Mouse (Mus musculus): ENCODE measurements around the gene Caln1. TPM values are rescaled to one million over a fixed set of nuclear protein-coding genes. Genes with fewer than 3 reads are reported as not detected.

Gene Caln1
- polyA plus RNA-seq, 1 experiment, result not detected

- TF ChIP-seq GATA1 (IDR thresholded peaks at IDR 0.05; ENCODE audit: low read length), result no peak
Observed at GRCm38 (mm10) chr5:130458076-130458475, 88.8 kb downstream of the Caln1 start.

- no peak for TF ChIP-seq GATA1 (IDR thresholded peaks at IDR 0.05; ENCODE audit: low read length)
Observed at GRCm38 (mm10) chr5:130472209-130472608, 103.0 kb downstream of the Caln1 start.

GRCm38 (mm10) chr5:130474876-130475275, 105.6 kb downstream of the Caln1 start:
- TF ChIP-seq GATA1 (IDR thresholded peaks at IDR 0.05; ENCODE audit: low read length), result no peak

DNA sequence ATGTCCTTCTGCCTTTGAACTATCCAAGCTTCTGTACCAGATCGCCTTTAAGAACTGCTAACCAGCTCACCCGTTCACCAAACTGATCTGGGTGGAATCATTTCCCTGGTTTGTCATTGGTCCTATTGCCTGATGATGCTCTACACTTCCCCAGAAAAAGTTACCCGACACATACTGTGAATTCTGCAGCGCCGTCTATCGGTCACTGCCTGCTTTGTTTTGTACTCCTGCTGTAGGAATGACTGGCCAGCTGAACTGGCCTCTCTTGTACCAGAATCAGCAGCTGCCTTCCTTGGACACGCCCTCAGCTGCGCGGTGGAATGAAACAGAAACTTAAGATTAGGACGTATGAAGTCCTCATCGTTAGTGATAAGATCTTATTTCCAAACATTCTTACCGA, 107.5 kb downstream of the Caln1 start:
- TF ChIP-seq GATA1 (IDR thresholded peaks at IDR 0.05; ENCODE audit: low read length), result no peak

DNA sequence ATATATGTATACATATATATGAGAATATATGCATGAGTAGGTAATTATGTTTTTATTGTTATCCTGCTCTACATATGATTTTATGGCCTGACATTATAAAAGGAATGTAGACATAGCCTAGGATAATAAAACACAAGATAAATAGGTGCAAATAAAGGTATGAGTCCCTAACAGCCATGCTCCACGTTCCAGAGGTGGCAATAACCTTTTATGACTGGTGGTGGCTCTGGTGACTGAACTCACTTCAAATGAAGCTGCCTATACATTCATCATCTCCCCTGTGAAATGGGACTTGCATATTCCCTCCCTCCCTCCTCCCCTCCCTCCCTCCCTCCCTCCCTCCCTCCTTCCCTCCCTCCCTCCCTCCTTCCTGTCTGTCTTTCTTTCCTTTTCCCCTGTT, 111.0 kb downstream of the Caln1 start:
- TF ChIP-seq GATA1 (IDR thresholded peaks at IDR 0.05; ENCODE audit: low read length), result no peak

DNA sequence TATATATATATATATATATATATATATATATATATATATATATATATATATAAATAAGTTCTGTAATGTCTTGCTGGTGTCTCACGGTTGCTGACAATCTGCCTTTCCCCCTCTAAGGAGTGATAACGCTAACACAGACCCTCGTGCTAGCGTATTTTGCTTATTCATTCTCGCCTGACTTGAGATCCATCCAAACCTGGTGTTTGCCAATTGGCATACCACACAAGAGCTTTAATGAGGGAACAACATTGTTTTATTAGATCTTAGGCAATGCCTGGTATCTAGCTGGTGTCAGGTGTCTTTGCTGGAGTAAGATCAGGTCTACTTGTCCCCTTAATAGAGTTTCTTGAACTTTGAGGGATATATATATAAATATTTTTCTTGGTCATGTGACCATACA, 122.2 kb downstream of the Caln1 start:
- TF ChIP-seq GATA1 (IDR thresholded peaks at IDR 0.05; ENCODE audit: low read length), result no peak

DNA sequence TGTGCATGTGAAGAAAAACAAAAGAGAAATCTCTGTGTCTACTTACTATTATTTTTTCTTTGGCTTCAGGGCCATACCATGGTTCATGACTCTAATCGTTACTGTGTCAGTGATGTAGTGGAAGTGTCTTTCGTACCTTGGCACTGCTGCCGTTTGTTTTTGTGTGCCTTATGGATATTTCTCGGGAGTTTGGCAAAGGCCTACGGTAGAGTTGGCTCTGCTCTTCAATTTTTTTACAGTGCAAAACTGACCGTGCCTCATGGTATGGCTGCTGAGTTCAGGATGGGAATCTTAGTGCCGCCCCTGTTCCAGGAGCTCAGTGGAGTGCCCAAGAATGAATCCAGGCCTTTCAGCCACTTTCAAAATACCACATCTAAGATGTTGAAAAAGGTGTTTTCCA, 123.0 kb downstream of the Caln1 start:
- no peak for TF ChIP-seq GATA1 (IDR thresholded peaks at IDR 0.05; ENCODE audit: low read length)

- no peak for TF ChIP-seq GATA1 (IDR thresholded peaks at IDR 0.05; ENCODE audit: low read length)
Observed at GRCm38 (mm10) chr5:130502541-130502940, 133.3 kb downstream of the Caln1 start.

GRCm38 (mm10) chr5:130504891-130505290, 135.6 kb downstream of the Caln1 start:
- TF ChIP-seq GATA1 (IDR thresholded peaks at IDR 0.05; ENCODE audit: low read length), result no peak

DNA sequence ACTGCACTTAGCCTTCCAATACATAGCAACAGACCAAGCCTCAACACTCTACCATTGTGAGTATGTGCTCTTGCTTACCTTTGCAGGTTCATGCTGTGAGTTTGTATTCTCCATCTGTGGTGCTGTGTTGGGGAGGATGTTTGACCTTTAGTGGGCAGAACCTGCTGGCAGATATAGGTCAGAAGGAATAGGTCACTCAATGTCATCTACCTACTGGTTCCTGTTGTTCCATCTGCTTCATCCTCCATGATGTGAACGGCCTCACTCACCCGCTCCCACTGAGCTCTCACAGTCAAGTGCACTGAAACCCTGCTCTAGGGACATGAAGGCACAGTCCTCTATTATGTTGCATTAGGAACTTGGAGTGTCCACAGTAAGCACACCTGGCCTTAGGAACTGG, 141.3 kb downstream of the Caln1 start:
- TF ChIP-seq GATA1 (IDR thresholded peaks at IDR 0.05; ENCODE audit: low read length), result no peak

GRCm38 (mm10) chr5:130515395-130515794, 146.1 kb downstream of the Caln1 start:
- TF ChIP-seq GATA1 (IDR thresholded peaks at IDR 0.05; ENCODE audit: low read length), result no peak

GRCm38 (mm10) chr5:130520527-130520926, 151.3 kb downstream of the Caln1 start:
- no peak for TF ChIP-seq GATA1 (IDR thresholded peaks at IDR 0.05; ENCODE audit: low read length)

- no peak for TF ChIP-seq GATA1 (IDR thresholded peaks at IDR 0.05; ENCODE audit: low read length)
Observed at GRCm38 (mm10) chr5:130527416-130527815, 158.2 kb downstream of the Caln1 start.

DNA sequence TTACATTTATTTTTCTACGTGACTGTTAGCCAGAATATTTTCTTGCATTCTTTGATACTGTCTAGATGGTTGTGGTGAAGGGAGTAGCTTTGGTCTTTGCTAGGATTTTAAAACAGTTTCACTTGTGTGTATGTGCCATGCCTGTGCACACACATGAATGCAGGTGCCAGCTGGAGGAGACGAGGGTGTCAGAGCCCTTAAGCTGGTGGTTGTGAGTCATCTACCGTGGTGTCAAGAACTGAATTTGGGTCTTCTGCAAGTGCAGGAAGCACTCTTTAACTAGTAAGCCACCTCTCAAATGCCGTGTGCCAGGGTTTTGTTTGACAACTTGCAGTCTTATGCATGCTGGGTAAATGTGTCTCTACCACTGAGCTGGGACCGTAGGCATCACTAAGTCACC, 178.2 kb downstream of the Caln1 start:
- TF ChIP-seq GATA1 (IDR thresholded peaks at IDR 0.05; ENCODE audit: low read length), result no peak

DNA sequence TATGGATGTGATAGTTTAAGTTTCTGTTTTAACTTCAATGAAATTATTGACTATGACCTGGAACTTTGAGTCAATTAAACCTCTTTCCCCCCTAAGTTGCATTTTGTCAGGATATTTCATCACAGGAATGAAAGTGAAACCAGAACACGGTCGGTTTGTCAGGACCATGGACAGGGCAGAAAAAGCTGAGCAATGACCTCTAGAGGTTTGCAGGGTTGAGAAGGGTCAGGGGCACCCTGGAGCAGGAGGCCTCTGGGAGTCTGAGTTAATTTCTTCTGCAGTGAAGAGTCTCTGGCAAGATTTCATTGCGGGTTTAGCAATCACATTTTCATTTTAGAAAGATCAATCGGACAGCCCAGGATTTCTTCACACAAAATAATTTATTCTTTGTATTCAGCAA, 184.7 kb downstream of the Caln1 start:
- no peak for TF ChIP-seq GATA1 (IDR thresholded peaks at IDR 0.05; ENCODE audit: low read length)

GRCm38 (mm10) chr5:130563146-130563545, 193.9 kb downstream of the Caln1 start:
- TF ChIP-seq GATA1 (IDR thresholded peaks at IDR 0.05; ENCODE audit: low read length), result no peak

GRCm38 (mm10) chr5:130566002-130566401, 196.7 kb downstream of the Caln1 start:
- no peak for TF ChIP-seq GATA1 (IDR thresholded peaks at IDR 0.05; ENCODE audit: low read length)

- no peak for TF ChIP-seq GATA1 (IDR thresholded peaks at IDR 0.05; ENCODE audit: low read length)
Observed at GRCm38 (mm10) chr5:130577581-130577980, 208.3 kb downstream of the Caln1 start.

Measured in G1E-ER4 (cell line).